Mouse (Mus musculus): ENCODE measurements around the gene Gm43191.
"Not testable (repeated sequence)": the region's sequence is repeated elsewhere in the genome, so short reads cannot be mapped to it uniquely, and the experiment has no call there.

Gene Gm43191

GRCm38 (mm10) chr3:116661870-116662414 lies 19.1 kb downstream of the Gm43191 start:
- DNase-seq (ENCODE audit: low spot score), result no peak

- no peak for DNase-seq (ENCODE audit: low spot score)
Observed at GRCm38 (mm10) chr3:116661288-116661869, 19.7 kb downstream of the Gm43191 start.

DNA sequence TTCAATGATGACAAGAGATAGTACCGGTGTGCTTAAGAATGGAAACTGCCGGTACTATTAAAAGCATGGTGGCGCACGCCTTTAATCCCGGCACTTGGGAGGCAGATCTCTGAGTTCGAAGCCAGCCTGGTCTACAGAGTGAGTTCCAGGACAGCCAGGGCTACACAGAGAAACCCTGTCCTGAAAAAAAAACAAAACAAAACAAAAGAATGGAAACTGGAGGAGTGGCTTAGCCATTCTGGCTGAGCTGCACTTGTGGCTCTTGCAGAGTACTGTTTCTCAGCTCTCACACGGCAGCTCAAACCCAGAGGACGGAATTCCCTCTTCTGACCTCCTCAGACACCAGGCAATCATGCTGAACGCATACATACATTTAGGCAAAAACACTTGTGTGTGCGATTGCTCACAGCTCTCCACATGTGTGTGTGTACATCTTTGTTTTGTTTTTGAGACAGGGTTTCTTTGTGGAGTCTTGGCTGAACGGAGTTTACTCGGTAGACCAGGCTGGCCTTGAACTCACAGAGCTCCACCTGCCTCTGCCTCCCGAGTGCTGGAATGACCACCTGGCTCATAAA lies 21.1 kb downstream of the Gm43191 start:
- no peak for DNase-seq (ENCODE audit: low spot score)

DNA sequence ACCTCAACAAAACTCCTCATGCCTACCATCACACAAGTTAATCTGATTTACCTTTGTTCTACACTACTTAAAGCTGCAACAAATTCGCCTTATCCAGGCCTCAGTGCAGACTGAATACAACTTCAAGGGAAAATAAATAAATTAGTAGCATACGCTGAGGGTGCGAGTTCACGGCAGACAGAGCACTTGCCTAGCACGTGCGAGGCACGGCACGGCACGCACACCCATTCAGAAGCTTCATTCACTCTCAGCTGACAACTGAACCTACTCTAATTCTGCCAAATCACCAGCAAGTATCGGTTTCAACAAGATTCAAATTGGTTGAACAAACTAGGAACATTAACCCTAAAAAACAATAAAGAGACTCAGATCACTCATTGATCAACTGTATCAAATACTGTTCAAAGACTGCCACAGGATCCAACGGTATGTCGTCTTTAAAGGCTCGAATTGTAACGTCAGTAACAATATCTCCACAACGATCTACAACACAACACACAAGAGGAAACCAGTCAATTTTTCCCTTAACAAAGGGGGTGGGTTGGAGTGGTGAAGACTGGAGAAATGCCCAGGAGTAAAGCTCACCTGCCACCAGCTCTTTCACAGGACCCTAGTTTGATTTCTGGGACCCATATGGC lies 22.0 kb downstream of the Gm43191 start:
- DNase-seq (ENCODE audit: low spot score), result no peak

DNA sequence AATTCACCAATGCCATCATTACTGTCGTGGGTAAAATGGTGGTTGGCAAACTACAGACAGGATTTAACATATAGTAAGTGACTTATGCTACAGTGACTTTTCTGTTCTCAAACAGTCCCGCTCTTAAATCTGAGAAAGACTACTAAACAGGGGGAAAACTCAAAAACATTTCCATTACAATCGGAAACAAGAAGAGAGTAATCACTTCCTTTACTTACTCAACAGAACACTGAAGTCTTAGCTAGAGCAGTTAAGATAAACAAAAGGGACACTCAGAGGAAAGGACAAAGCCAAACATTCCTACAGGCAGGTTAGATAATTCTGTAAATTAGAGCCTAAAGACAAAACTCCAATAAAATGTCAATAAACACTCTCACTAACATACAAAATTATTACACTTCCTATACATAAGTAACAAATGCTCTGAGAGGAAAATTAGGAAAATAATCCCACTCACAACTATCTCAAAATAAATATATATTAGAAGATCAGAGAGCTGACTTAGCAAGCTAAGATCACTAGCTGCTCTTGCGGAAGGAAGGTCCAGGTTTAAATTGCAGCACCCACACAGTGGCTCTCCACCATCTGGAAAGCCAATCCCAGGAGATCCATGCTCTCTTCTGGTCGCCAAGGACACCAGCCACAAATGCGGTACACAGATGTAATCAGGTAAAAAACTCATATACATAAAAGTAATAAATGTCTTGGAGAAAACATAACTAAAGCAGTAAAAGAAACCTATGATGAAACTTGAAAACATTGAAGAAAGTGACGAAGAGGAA lies 24.7 kb downstream of the Gm43191 start:
- no peak for DNase-seq (ENCODE audit: low spot score)

DNA sequence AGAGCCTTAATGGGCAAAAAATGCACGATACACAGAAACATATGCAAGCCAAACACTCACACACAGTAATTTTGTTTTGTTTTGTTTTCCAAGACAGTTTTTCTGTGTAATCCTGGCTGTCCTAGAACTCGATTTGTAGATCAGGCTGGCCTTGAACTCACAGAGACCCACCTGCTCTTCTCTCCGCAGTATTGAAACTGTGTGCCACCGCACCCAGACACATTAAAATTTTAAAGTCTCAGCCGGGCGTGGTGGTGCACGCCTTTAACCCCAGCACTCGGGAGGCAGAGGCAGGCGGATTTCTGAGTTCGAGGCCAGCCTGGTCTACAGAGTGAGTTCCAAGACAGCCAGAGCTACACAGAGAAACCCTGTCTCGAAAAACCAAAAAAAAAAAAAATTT lies 27.0 kb downstream of the Gm43191 start:
- DNase-seq (ENCODE audit: low spot score), result not testable (repeated sequence)

DNA sequence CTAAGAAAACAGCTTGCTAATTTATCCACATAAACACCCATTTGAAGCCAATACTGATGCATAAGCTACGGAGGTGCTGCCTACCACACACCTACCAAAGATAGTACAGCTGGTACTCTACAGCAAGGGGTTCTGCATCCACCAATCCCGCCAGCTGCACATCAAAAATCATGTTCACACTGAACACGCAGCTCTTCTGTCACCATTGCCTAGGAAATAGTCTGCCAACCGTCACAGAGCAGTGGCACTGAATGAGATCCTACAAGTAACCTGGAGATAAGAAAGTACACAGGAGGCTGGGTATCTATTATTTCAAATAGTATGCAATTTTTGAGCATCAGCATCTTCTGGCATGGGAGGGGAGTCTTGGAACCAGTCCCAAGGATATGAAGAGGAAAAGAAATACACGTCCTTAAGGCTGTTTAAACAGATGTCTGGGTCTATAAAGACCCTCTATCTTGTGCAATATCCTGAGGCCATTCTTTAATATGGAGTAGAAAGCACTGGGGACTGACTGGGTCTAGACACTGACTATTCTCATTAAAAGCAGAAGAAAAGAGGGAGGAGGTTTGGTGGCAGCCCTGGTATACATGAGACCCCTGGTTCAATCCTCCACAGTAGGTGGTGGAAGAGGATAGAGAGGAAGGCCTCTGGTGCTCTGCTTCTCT lies 27.6 kb downstream of the Gm43191 start:
- DNase-seq (ENCODE audit: low spot score), result no peak

DNA sequence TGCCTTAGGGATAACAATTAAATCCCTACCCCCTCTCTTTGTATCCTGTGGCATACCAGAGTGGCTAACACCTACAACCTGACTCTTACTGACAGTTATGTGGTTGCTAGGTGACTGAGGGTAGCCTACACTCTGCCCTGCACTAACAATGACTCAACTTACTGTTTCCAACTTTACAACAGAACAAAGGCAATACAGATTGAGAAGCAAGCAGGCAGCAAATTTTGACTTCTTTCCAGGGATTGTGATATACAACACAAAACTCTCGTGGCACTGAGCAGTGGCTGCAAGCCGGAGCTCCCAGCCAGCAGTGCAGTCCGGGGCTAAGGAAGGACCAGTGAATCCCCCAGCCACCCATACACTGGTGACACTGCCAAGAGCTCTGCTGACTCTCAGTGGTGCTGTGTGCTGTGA lies 29.0 kb downstream of the Gm43191 start:
- no peak for DNase-seq (ENCODE audit: low spot score)

- no peak for DNase-seq (ENCODE audit: low spot score)
Observed at GRCm38 (mm10) chr3:116650698-116651097, 30.4 kb downstream of the Gm43191 start.

GRCm38 (mm10) chr3:116648805-116649204 lies 32.3 kb downstream of the Gm43191 start:
- DNase-seq (ENCODE audit: low spot score), result no peak

DNA sequence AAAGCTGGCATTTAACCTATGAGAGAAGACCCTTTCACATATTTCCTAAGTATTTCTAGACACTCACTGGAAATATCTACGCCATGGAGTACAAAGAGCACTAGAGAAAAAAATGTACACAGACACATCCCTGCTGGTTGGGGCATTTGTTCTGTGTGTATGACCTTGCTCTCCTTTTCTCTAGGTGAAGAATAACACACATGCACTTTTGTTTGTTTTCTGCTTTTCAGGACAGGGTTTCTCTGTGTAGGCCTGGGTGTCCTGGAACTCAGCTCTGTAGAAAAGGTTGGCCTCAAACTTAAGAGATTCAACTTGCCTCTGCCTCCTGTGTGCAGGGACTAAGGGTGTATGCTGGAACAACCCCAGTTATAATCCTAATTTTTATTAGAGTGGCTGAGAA lies 34.7 kb downstream of the Gm43191 start:
- no peak for DNase-seq (ENCODE audit: low spot score)

- no peak for DNase-seq (ENCODE audit: low spot score)
Observed at GRCm38 (mm10) chr3:116642373-116642772, 38.7 kb downstream of the Gm43191 start.

DNA sequence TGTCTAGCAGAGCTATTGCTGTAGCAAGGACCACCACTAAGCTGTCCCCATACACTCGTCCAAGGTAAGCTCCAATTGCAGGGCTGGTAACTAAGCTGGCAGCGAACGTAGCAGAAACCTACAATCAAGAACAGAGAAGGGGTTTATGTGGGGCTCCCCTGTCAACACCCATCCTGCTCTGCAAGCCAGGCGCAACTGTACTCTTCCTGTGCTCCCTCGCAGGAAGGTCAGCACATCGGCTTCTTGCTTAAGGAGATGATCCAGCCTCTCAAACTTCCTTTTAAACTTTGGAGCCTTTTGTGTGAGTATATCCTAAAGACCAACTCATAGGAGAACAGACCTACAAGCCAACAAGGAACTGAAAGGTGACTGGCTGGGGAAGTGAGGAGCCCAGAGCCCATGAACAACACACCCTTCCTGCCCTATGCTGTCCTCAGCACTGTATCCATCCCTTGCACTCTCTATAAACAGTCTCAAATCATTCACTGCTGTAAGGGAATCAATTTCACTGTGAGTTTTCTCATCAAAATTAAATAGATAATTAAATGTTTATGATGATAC lies 39.2 kb downstream of the Gm43191 start:
- DNase-seq (ENCODE audit: low spot score), result no peak

- no peak for DNase-seq (ENCODE audit: low spot score)
Observed at GRCm38 (mm10) chr3:116640024-116640423, 41.0 kb downstream of the Gm43191 start.

GRCm38 (mm10) chr3:116638572-116638971 lies 42.5 kb downstream of the Gm43191 start:
- DNase-seq (ENCODE audit: low spot score), result no peak

DNA sequence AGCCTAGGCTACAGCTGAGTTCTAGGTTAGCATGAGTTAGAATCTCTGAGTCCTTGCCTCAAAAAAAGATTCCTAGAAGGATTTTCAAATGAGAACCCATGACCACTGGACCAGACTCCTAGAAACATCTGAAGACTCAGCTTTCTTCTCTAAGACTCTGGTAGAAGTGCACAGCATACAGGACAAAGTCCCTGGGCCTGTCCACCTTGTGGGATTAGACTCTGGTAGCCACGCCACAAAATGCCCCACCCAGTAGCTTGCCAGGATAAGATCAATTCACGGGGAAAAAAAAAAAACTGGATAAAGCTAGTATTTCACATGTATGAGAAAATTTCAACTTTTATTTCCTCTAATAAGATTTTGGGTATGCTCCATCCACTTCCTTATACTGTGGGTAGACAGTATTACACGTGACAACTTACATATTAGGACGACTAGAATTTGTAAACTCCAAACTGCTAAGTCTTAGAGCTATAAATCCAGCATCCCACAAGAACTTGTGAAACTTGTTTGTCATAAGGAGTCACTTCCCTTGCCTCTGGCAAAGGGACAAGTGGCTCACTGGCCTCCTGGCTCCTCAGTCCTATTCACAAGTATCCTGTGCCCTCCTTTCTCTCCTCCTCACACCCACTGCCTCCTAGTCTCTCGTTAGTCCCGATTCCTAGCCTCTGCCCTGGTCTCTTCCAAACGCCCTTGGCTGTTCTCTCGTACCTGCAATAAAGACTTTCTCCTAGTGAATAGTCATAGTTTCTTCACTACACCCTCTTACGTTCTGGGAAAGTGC lies 43.2 kb downstream of the Gm43191 start:
- DNase-seq (ENCODE audit: low spot score), result no peak

DNA sequence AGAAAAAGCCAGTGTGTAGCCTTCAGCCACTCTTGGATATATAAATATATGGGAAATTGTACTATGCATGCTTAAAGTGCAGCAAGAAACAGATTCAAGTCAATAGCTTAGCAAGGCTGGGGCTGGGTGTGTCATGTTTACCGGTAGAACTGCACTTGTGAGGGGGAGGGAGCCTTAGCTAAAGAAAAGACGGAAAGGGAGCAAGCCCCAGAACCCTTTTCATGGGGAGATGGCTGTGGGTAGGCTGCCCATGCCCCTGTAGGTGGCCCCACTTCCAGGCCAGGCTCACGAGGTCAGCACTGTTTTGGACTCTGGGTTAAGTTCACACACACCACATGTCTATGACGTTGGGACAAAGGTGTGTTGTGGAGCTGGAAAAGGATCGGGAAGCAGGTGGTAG lies 45.3 kb downstream of the Gm43191 start:
- no peak for DNase-seq (ENCODE audit: low spot score)

DNA sequence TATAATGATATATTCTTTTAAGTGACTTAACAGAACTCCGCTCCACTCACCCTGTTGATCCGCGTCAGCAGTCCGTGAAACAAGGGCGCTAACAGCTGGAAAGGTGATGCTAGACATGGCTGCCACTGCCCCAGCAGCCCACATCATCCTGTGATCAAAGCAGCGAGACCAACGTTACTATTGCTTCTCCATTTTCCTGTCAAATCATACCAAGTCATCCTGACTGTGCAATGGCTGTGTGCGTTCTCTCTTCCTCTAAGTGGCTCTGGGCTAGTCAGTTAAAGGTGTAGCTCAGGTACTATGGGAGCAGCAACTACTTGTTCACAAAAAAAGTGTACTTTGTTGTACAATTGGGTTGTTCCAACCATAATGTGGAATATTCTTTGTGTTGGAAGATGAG lies 46.2 kb downstream of the Gm43191 start:
- DNase-seq (ENCODE audit: low spot score), result no peak

- no peak for DNase-seq (ENCODE audit: low spot score)
Observed at GRCm38 (mm10) chr3:116634091-116634490, 47.0 kb downstream of the Gm43191 start.

DNA sequence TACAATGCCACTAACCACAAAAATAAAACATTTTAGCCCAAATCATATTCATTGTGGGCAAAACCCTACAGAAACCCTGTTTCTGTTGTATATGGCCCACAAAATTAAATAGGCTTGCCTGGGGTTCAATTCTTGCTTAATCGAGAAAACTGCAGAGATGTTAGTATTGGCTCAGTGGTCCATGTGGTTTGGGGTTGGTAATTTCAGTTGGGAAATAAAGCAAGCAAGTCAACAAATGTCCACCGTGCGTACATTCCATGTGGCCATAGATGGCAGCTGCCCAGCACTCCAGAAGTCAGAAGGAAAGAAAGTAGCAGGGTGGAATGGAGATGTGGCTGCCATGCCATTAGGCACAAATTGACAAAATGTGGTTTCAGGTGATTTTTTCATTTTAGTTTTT lies 48.1 kb downstream of the Gm43191 start:
- no peak for DNase-seq (ENCODE audit: low spot score)

GRCm38 (mm10) chr3:116631459-116631858 lies 49.6 kb downstream of the Gm43191 start:
- DNase-seq (ENCODE audit: low spot score), result no peak

Data from spleen, adult 12 weeks (tissue).